Mouse (Mus musculus) kidney, postnatal 0 days (tissue): ENCODE measurements around the gene Atg16l2. TPM values are rescaled to one million over a fixed set of nuclear protein-coding genes. Genes with fewer than 3 reads are reported as not detected.

Source experiments
- ATAC-seq: fragments of 200-750 bp; cut with Nextera tagmentation; replicated peaks from 2 replicates; pipeline ENCODE4 v1.8.0; 2017; ENCODE audit warnings: low read depth, moderate number of reproducible peaks, moderate TSS enrichment, moderate library complexity; ENCODE audit not compliant: low FRiP score
- DNase-seq: peaks from one replicate; pipeline ENCODE4 v3.0.0-alpha.2; 2016; ENCODE audit warnings: low spot score
- H3K27ac ChIP-seq: fragments of 300-500 bp; sonication (generic); 2 replicates; pipeline ENCODE4 v1.5.1; 2014; ENCODE audit warnings: mild to moderate bottlenecking
- H3K27me3 ChIP-seq: fragments of 300-500 bp; sonication (generic); 2 replicates; pipeline ENCODE4 v1.6.1; 2014; ENCODE audit warnings: low read length, mixed read lengths; ENCODE audit not compliant: insufficient read depth
- H3K36me3 ChIP-seq: fragments of 300-500 bp; sonication (generic); 2 replicates; pipeline ENCODE4 v1.6.1; 2014; ENCODE audit warnings: low read length, mixed read lengths; ENCODE audit not compliant: insufficient read depth
- H3K4me1 ChIP-seq: fragments of 300-500 bp; sonication (generic); replicated peaks from 2 replicates; pipeline ENCODE4 v1.6.1; 2014; ENCODE audit warnings: antibody characterized with exemption, low read length, mixed read lengths; ENCODE audit not compliant: insufficient read depth
- H3K4me2 ChIP-seq: fragments of 300-500 bp; sonication (generic); 2 replicates; pipeline ENCODE4 v1.6.1; 2014; ENCODE audit warnings: mild to moderate bottlenecking, low read length, moderate library complexity, mixed read lengths
- H3K4me3 ChIP-seq: fragments of 300-500 bp; sonication (generic); replicated peaks from 2 replicates; pipeline ENCODE4 v1.5.1; 2014; ENCODE audit warnings: low read depth, low read length
- H3K9ac ChIP-seq: fragments of 300-500 bp; sonication (generic); 2 replicates; pipeline ENCODE4 v1.6.1; 2014; ENCODE audit warnings: low read depth, low read length
- H3K9me3 ChIP-seq: fragments of 300-500 bp; sonication (generic); replicated peaks from 2 replicates; pipeline ENCODE4 v1.6.1; 2016; ENCODE audit warnings: low read length, inconsistent platforms, mixed read lengths
- CTCF ChIP-seq: IDR thresholded peaks from 2 replicates; pipeline ENCODE4 v1.5.1; 2016; ENCODE audit warnings: antibody characterized with exemption, low read depth, mild to moderate bottlenecking, moderate library complexity
- WGBS: fragments of 180-500 bp; shearing (Covaris S2); extraction: QIAGEN DNeasy Blood & Tissue Kit; methylation state at CpG from one replicate; pipeline ENCODE4 v1.1.7; 2014; 5-methylcytosine and 5-hydroxymethylcytosine counted together
- polyA plus RNA-seq: library from polyadenylated mRNA; unstranded; fragments of >200 nt; fragmentation: Nextera tagmentation; extraction: Ambion mirVana; gene quantifications from 2 replicates; pipeline ENCODE4 v1.2.1, GENCODE M21; 2015

Atg16l2 gene
- polyA plus RNA-seq, 1 experiment from 2014 or later = 16.0 TPM

- no peak for TF ChIP-seq CTCF
- Histone ChIP-seq H3K4me3 (peak overlapping the region; percentile 21; the same call in 1 of the 2 replicates), H3K4me1 (peaks cover 15% of the 10 kb centered on the region), H3K27ac (no peak overlapping the region), H3K36me3 (no peaks in the 10 kb centered on the region), H3K9ac (peak overlapping the region; percentile 44; the same call in 1 of the 2 replicates), H3K4me2 (peak overlapping the region; percentile 60), H3K9me3 (no peaks in the 10 kb centered on the region), H3K27me3 (no peaks in the 10 kb centered on the region; the same call in 1 of the 2 replicates)
- DNase-seq = no peak
- no peak for ATAC-seq
- WGBS = 33% methylated on average over 8 of the region's 8 CpGs
Measured at GRCm38 (mm10) chr7:101297023-101297405, 5.0 kb downstream of the Atg16l2 start.

GRCm38 (mm10) chr7:101296252-101297022, 5.6 kb downstream of the Atg16l2 start:
- peak; percentile 68 for TF ChIP-seq CTCF
- WGBS = 9% methylated on average over 35 of the region's 35 CpGs
- DNase-seq = peak; percentile 91
- Histone ChIP-seq H3K27me3 (no peaks in the 10 kb centered on the region; the same call in 1 of the 2 replicates), H3K9me3 (no peaks in the 10 kb centered on the region), H3K9ac (peak overlapping the region; percentile 44; the same call in 1 of the 2 replicates), H3K4me1 (peaks cover 15% of the 10 kb centered on the region), H3K4me2 (peak overlapping the region; percentile 60), H3K27ac (no peak overlapping the region), H3K36me3 (0 out of 2 replicates have a peak, but pooled peaks cover 2% of the 10 kb centered on the region), H3K4me3 (peak overlapping the region; percentile 21; the same call in 1 of the 2 replicates)
- peak; percentile 77 for ATAC-seq

- H3K4me1 ChIP-seq = peaks cover 9% of the 10 kb centered on the region
- 0 out of 2 replicates have a peak, but pooled peaks cover 7% of the 10 kb centered on the region for H3K36me3 ChIP-seq
- no peaks in the 10 kb centered on the region for H3K9me3 ChIP-seq
- H3K9ac ChIP-seq = no peak overlapping the region
- no peak overlapping the region for H3K4me2 ChIP-seq
- DNase-seq = no peak
- 36% methylated on average over 1 of the region's 1 CpGs for WGBS
- H3K4me3 ChIP-seq = no peak overlapping the region
- TF ChIP-seq CTCF = no peak
- no peak overlapping the region for H3K27ac ChIP-seq
- no peaks in the 10 kb centered on the region; the same call in 1 of the 2 replicates for H3K27me3 ChIP-seq
- no peak for ATAC-seq
Measured at GRCm38 (mm10) chr7:101295438-101295837, 6.6 kb downstream of the Atg16l2 start.

GRCm38 (mm10) chr7:101293611-101294010, 8.4 kb downstream of the Atg16l2 start:
- ATAC-seq (no peak), DNase-seq (no peak)
- WGBS = 63% methylated on average over 4 of the region's 4 CpGs
- TF ChIP-seq CTCF = peak; percentile 3; the same call in 1 of the 2 replicates
- no peak overlapping the region for H3K9ac ChIP-seq
- peaks cover 9% of the 10 kb centered on the region for H3K4me1 ChIP-seq
- H3K9me3 ChIP-seq = no peaks in the 10 kb centered on the region
- peaks cover 13% of the 10 kb centered on the region; the same call in 1 of the 2 replicates for H3K36me3 ChIP-seq
- no peaks in the 10 kb centered on the region for H3K27me3 ChIP-seq
- H3K4me3 ChIP-seq = no peak overlapping the region
- H3K27ac ChIP-seq = no peak overlapping the region
- no peak overlapping the region for H3K4me2 ChIP-seq

- peaks cover 13% of the 10 kb centered on the region; the same call in 1 of the 2 replicates for H3K36me3 ChIP-seq
- no peak overlapping the region for H3K9ac ChIP-seq
- H3K4me2 ChIP-seq = no peak overlapping the region
- H3K4me3 ChIP-seq = no peak overlapping the region
- ATAC-seq (no peak), DNase-seq (no peak)
- H3K4me1 ChIP-seq = peaks cover 9% of the 10 kb centered on the region
- no peak for TF ChIP-seq CTCF
- no peaks in the 10 kb centered on the region for H3K27me3 ChIP-seq
- 51% methylated on average over 4 of the region's 4 CpGs for WGBS
- no peak overlapping the region for H3K27ac ChIP-seq
- no peaks in the 10 kb centered on the region for H3K9me3 ChIP-seq
Measured at GRCm38 (mm10) chr7:101293138-101293537, 8.9 kb downstream of the Atg16l2 start.

GRCm38 (mm10) chr7:101292696-101293095, 9.4 kb downstream of the Atg16l2 start:
- Histone ChIP-seq H3K36me3 (peaks cover 13% of the 10 kb centered on the region; the same call in 1 of the 2 replicates), H3K4me1 (peaks cover 9% of the 10 kb centered on the region), H3K27ac (no peak overlapping the region), H3K9me3 (no peaks in the 10 kb centered on the region), H3K4me2 (no peak overlapping the region), H3K27me3 (no peaks in the 10 kb centered on the region), H3K4me3 (no peak overlapping the region), H3K9ac (no peak overlapping the region)
- DNase-seq (no peak), ATAC-seq (no peak)
- no peak for TF ChIP-seq CTCF
- 93% methylated on average over 1 of the region's 1 CpGs for WGBS
